Mouse (Mus musculus) CH12.LX (cell line): ENCODE measurements around the gene Polr1d. TPM values are rescaled to one million over a fixed set of nuclear protein-coding genes. Genes with fewer than 3 reads are reported as not detected.

Source experiments
- DNase-seq: peaks from one replicate; pipeline ENCODE4 v3.0.0-alpha.2; 2013; ENCODE audit errors: extremely low read depth
- H3K27ac ChIP-seq: 2 replicates; pipeline ENCODE4 v1.5.1; 2012; ENCODE audit warnings: low read depth, mild to moderate bottlenecking, control low read depth, moderate library complexity; ENCODE audit not compliant: insufficient read depth
- H3K27me3 ChIP-seq: replicated peaks from 2 replicates; pipeline ENCODE3; 2012; ENCODE audit warnings: inconsistent platforms
- H3K36me3 ChIP-seq, 2 experiments: replicated peaks in 1 of 2; 2 replicates each; pipeline versions ENCODE3 to v1.6.1; 2012; ENCODE audit warnings: inconsistent platforms in 1 of 2, low read length in 1 of 2, mild to moderate bottlenecking in 1 of 2, mixed read lengths in 1 of 2, moderate library complexity in 1 of 2; ENCODE audit not compliant: control insufficient read depth in 1 of 2, insufficient read depth in 1 of 2
- H3K4me1 ChIP-seq, 2 experiments: 2 replicates each; pipeline ENCODE4 v1.6.1; 2012; ENCODE audit warnings: inconsistent platforms in 1 of 2, moderate library complexity in 1 of 2; ENCODE audit not compliant: insufficient read depth in 2 of 2, control insufficient read depth in 1 of 2
- H3K4me2 ChIP-seq: 2 replicates; pipeline ENCODE4 v1.6.1; 2012; ENCODE audit warnings: low read depth, mild to moderate bottlenecking, control low read depth; ENCODE audit not compliant: poor library complexity, insufficient read depth, severe bottlenecking
- H3K4me3 ChIP-seq, 3 experiments: fragments of 150-350 bp in 1 of 3; sonication (generic) in 1 of 3; replicated peaks in 1 of 3; 2 replicates each; pipeline versions ENCODE3 to v1.5.1; 2011 to 2012; ENCODE audit warnings: low read depth in 2 of 3, low read length in 2 of 3, mild to moderate bottlenecking in 2 of 3, moderate library complexity in 2 of 3, control low read depth in 1 of 3, improper control_type of control experiment in 1 of 3, inconsistent platforms in 1 of 3, mixed read lengths in 1 of 3; ENCODE audit not compliant: poor library complexity in 1 of 3
- H3K79me2 ChIP-seq: replicated peaks from 2 replicates; pipeline ENCODE4 v1.6.1; 2012; ENCODE audit warnings: mild to moderate bottlenecking, moderate library complexity; ENCODE audit not compliant: control insufficient read depth, poor library complexity, insufficient read depth, severe bottlenecking; ENCODE audit errors: extremely low read depth
- H3K9ac ChIP-seq: 2 replicates; pipeline ENCODE4 v1.6.1; 2012; ENCODE audit warnings: low read depth, mild to moderate bottlenecking, control low read depth, moderate library complexity; ENCODE audit not compliant: insufficient read depth
- H3K9me3 ChIP-seq: replicated peaks from 2 replicates; pipeline ENCODE3; 2012; ENCODE audit warnings: low read length, inconsistent platforms, mixed read lengths
- BHLHE40 ChIP-seq: IDR thresholded peaks from 2 replicates; pipeline ENCODE4 v1.6.1; 2011; ENCODE audit warnings: mild to moderate bottlenecking, low read depth, low read length, improper control_type of control experiment
- CHD1 ChIP-seq: IDR thresholded peaks from 2 replicates; pipeline ENCODE4 v1.6.1; 2012; ENCODE audit warnings: low read depth, low read length, improper control_type of control experiment, inconsistent platforms
- CHD2 ChIP-seq: IDR thresholded peaks from 2 replicates; pipeline ENCODE4 v1.6.1; 2011; ENCODE audit warnings: low read length, improper control_type of control experiment
- CTCF ChIP-seq, 2 experiments: IDR thresholded peaks in 1 of 2; conservative IDR thresholded peaks in 1 of 2; 2 replicates each; pipeline ENCODE4 v1.5.1; 2011 to 2012; ENCODE audit warnings: low read depth in 2 of 2, low read length in 2 of 2, improper control_type of control experiment in 1 of 2, inconsistent platforms in 1 of 2, mild to moderate bottlenecking in 1 of 2, moderate library complexity in 1 of 2
- E2F4 ChIP-seq: IDR thresholded peaks from 2 replicates; pipeline ENCODE4 v1.6.1; 2011; ENCODE audit warnings: low read depth, low read length, improper control_type of control experiment; ENCODE audit not compliant: insufficient replicate concordance
- EP300 ChIP-seq: IDR thresholded peaks from 2 replicates; pipeline ENCODE4 v1.6.1; 2011; ENCODE audit warnings: low read length, improper control_type of control experiment
- ETS1 ChIP-seq: conservative IDR thresholded peaks from 2 replicates; pipeline ENCODE4 v1.6.1; 2012; ENCODE audit warnings: low read depth, mild to moderate bottlenecking, inconsistent platforms, low read length, improper control_type of control experiment, moderate library complexity
- HCFC1 ChIP-seq: IDR thresholded peaks from 2 replicates; pipeline ENCODE4 v1.6.1; 2012; ENCODE audit warnings: low read depth, mild to moderate bottlenecking, inconsistent platforms, low read length, improper control_type of control experiment
- JUN ChIP-seq: IDR thresholded peaks from 2 replicates; pipeline ENCODE4 v1.6.1; 2011; ENCODE audit warnings: low read depth, mild to moderate bottlenecking, low read length, improper control_type of control experiment, moderate library complexity; ENCODE audit not compliant: insufficient read depth
- JUND ChIP-seq: conservative IDR thresholded peaks from 2 replicates; pipeline ENCODE4 v1.6.1; 2011; ENCODE audit warnings: low read depth, low read length, improper control_type of control experiment
- KAT2A ChIP-seq: IDR thresholded peaks from 2 replicates; pipeline ENCODE4 v1.6.1; 2012; ENCODE audit warnings: low read length, improper control_type of control experiment, inconsistent platforms; ENCODE audit not compliant: insufficient replicate concordance
- MAFK ChIP-seq: IDR thresholded peaks from 2 replicates; pipeline ENCODE4 v1.6.1; 2011; ENCODE audit warnings: low read length, improper control_type of control experiment; ENCODE audit not compliant: insufficient replicate concordance
- MAX ChIP-seq: IDR thresholded peaks from 2 replicates; pipeline ENCODE4 v1.6.1; 2011; ENCODE audit warnings: low read length, improper control_type of control experiment
- MAZ ChIP-seq: IDR thresholded peaks from 2 replicates; pipeline ENCODE4 v1.6.1; 2012; ENCODE audit warnings: low read depth, mild to moderate bottlenecking, inconsistent platforms, low read length, improper control_type of control experiment, moderate library complexity
- MEF2A ChIP-seq: IDR thresholded peaks from 2 replicates; pipeline ENCODE4 v1.6.1; 2014; ENCODE audit warnings: low read depth, mild to moderate bottlenecking, inconsistent platforms, low read length, improper control_type of control experiment, borderline replicate concordance
- MXI1 ChIP-seq: IDR thresholded peaks from 2 replicates; pipeline ENCODE4 v1.6.1; 2011; ENCODE audit warnings: mild to moderate bottlenecking, low read depth, low read length, improper control_type of control experiment
- NELFE ChIP-seq: IDR thresholded peaks from 2 replicates; pipeline ENCODE4 v1.6.1; 2011; ENCODE audit warnings: low read depth, low read length, improper control_type of control experiment
- PAX5 ChIP-seq: IDR thresholded peaks from 2 replicates; pipeline ENCODE4 v1.6.1; 2012; ENCODE audit warnings: low read length, inconsistent platforms, mixed read lengths
- POLR2A ChIP-seq: IDR thresholded peaks from 2 replicates; pipeline ENCODE4 v1.6.1; 2011; ENCODE audit warnings: low read depth, mild to moderate bottlenecking, improper control_type of control experiment, low read length
- RAD21 ChIP-seq: IDR thresholded peaks from 2 replicates; pipeline ENCODE4 v1.6.1; 2011; ENCODE audit warnings: low read depth, mild to moderate bottlenecking, low read length, improper control_type of control experiment, moderate library complexity
- RCOR1 ChIP-seq: conservative IDR thresholded peaks from 2 replicates; pipeline ENCODE4 v1.6.1; 2012; ENCODE audit warnings: low read depth, mild to moderate bottlenecking, inconsistent platforms, low read length, improper control_type of control experiment
- SIN3A ChIP-seq: IDR thresholded peaks from 2 replicates; pipeline ENCODE4 v1.6.1; 2012; ENCODE audit warnings: low read length, improper control_type of control experiment, inconsistent platforms
- SMC3 ChIP-seq: IDR thresholded peaks from 2 replicates; pipeline ENCODE4 v1.6.1; 2011; ENCODE audit warnings: low read depth, low read length, improper control_type of control experiment
- TBP ChIP-seq: conservative IDR thresholded peaks from 2 replicates; pipeline ENCODE4 v1.6.1; 2011; ENCODE audit warnings: low read depth, low read length, improper control_type of control experiment
- TCF12 ChIP-seq: IDR thresholded peaks from 2 replicates; pipeline ENCODE4 v1.6.1; 2014; ENCODE audit warnings: low read depth, mild to moderate bottlenecking, inconsistent platforms, low read length, improper control_type of control experiment
- USF1 ChIP-seq: IDR thresholded peaks from 2 replicates; pipeline ENCODE4 v1.6.1; 2014; ENCODE audit warnings: low read depth, mild to moderate bottlenecking, inconsistent platforms, low read length, improper control_type of control experiment
- USF2 ChIP-seq: conservative IDR thresholded peaks from 2 replicates; pipeline ENCODE4 v1.6.1; 2011; ENCODE audit warnings: low read depth, low read length, improper control_type of control experiment
- ZMIZ1 ChIP-seq: IDR thresholded peaks from 2 replicates; pipeline ENCODE4 v1.6.1; 2012; ENCODE audit warnings: low read depth, mild to moderate bottlenecking, inconsistent platforms, low read length, improper control_type of control experiment
- ZNF384 ChIP-seq: IDR thresholded peaks from 2 replicates; pipeline ENCODE4 v1.6.1; 2012; ENCODE audit warnings: low read depth, low read length, improper control_type of control experiment, inconsistent platforms
- dilution Hi-C: fragments of 300-500 bp; cut with MboI; formaldehyde crosslinking; loops from 2 replicates; pipeline ENCODE4 v1.14.3; 2020; ENCODE audit warnings: low sequenced_read_pairs; ENCODE audit not compliant: extremely low pct_unique_long_range_greater_than_20kb, extremely low pct_ligation_motif_present
- in situ Hi-C: fragments of 300-500 bp; cut with MboI; formaldehyde crosslinking; loops from 3 replicates; pipeline ENCODE4 v1.14.3; 2019; ENCODE audit warnings: low sequenced_read_pairs, low pct_ligation_motif_present, low pct_unique_long_range_greater_than_20kb, mixed read lengths
- polyA plus RNA-seq: library from polyadenylated mRNA; unstranded; fragments of >175 nt; gene quantifications from 2 replicates; pipeline ENCODE4 v1.2.1, GENCODE M21; 2012; ENCODE audit warnings: low read depth; ENCODE audit not compliant: insufficient read length
- total RNA-seq, 2 experiments: library from RNA; depleted of rRNA; stranded (reverse); fragments of 300-350 nt in 1 of 2; fragments of >200 nt in 1 of 2; gene quantifications; 2 replicates each; pipeline ENCODE4 v1.2.3; 2012 to 2014

Polr1d gene
- total and polyA plus RNA-seq, 3 experiments: 293 to 354 (median 300) TPM

- in situ Hi-C loops (no loop called here), dilution Hi-C loops (no loop called here)
- Histone ChIP-seq H3K9ac (no peak overlapping the region), H3K4me1 (0 out of 4 replicates have a peak, but pooled peaks cover 0 to 3% of the 10 kb centered on the region in 2 experiments), H3K27ac (no peak overlapping the region), H3K9me3 (peaks cover 2% of the 10 kb centered on the region), H3K79me2 (no peaks in the 10 kb centered on the region), H3K4me3 (no peak overlapping the region), H3K27me3 (peaks cover 5% of the 10 kb centered on the region), H3K36me3 (no peaks in the 10 kb centered on the region), H3K4me2 (no peak overlapping the region)
- TF ChIP-seq TBP (no peak), JUND (no peak), USF1 (no peak), ZMIZ1 (no peak), PAX5 (no peak), USF2 (no peak), TCF12 (no peak), KAT2A (no peak), MAX (no peak), NELFE (no peak), MXI1 (no peak), SIN3A (no peak), MAFK (no peak), JUN (no peak), CHD1 (no peak), BHLHE40 (no peak), MAZ (no peak), ETS1 (no peak), MEF2A (no peak), HCFC1 (no peak)
- DNase-seq: no peak
Measured at GRCm38 (mm10) chr5:147157441-147157840, 80.6 kb downstream of the Polr1d start.

- H3K27me3 ChIP-seq: peaks cover 1% of the 10 kb centered on the region
- in situ Hi-C loops (no loop called here), dilution Hi-C loops (no loop called here)
- H3K79me2 ChIP-seq: no peaks in the 10 kb centered on the region
- DNase-seq: no peak
- H3K9me3 ChIP-seq: peaks cover 2% of the 10 kb centered on the region
- no peak overlapping the region for H3K27ac ChIP-seq
- TF ChIP-seq SMC3 (no peak), JUND (no peak), CTCF (conservative IDR thresholded peaks at IDR 0.05 in 1 of 2, IDR thresholded peaks at IDR 0.05 in 1 of 2; ENCODE audit: low read depth in 2 of 2, low read length in 2 of 2) (no peak), EP300 (no peak), MXI1 (no peak), PAX5 (no peak), POLR2A (no peak), SIN3A (no peak), RAD21 (no peak), RCOR1 (no peak), CHD2 (no peak), USF2 (no peak), E2F4 (no peak), JUN (no peak), ZNF384 (no peak)
- H3K4me2 ChIP-seq: no peak overlapping the region
- no peak overlapping the region for H3K4me3 ChIP-seq
- no peaks in the 10 kb centered on the region for H3K36me3 ChIP-seq
- 0 out of 4 replicates have a peak, but pooled peaks cover 0 to 3% of the 10 kb centered on the region in 2 experiments for H3K4me1 ChIP-seq
- H3K9ac ChIP-seq: no peak overlapping the region
Measured at GRCm38 (mm10) chr5:147159320-147159719, 82.5 kb downstream of the Polr1d start.
